Mouse (Mus musculus): Measurements from ENCODE around the gene Pdss2. TPM values are rescaled to one million over a fixed set of nuclear protein-coding genes. Genes with fewer than 3 reads are reported as not detected.

Pdss2 gene
- polyA plus RNA-seq, 1 experiment: 5.6 TPM

DNA sequence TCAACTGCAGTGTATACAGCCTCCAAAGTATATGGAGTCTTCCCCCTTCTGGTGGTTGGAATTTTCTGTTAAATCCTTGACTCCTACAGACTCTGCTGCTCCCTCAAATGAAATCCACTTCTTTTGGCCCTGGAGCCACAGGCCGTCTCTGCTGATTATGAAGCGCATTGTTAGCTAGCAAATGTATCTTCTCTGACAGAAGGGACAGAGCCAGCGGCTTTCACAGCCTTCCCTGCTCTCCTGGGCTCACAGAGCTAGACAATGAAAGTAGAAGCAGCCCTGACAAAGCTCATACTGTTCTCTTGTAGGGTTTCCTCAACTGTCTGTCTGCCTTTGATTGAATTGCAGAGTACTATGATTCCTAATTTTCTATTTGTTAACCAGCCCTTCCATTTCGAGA lies 51.1 kb downstream of the Pdss2 start:
- Histone ChIP-seq H3K4me1 (ENCODE audit: control insufficient read depth, insufficient read depth, low read length) (no peaks in the 10 kb centered on the region; the same call in 1 of the 2 replicates), H3K4me3 (replicated peaks; ENCODE audit: extremely low read depth, low read depth, low read length) (no peak overlapping the region)
- DNase-seq: no peak
- WGBS: 89% methylated on average over 4 of the region's 4 CpGs
- TF ChIP-seq POLR2A (IDR thresholded peaks at IDR 0.05; ENCODE audit: borderline replicate concordance, extremely low read depth, low read depth, low read length): no peak
- TF ChIP-seq CTCF (IDR thresholded peaks at IDR 0.05; ENCODE audit: insufficient read depth, low read length): no peak

DNA sequence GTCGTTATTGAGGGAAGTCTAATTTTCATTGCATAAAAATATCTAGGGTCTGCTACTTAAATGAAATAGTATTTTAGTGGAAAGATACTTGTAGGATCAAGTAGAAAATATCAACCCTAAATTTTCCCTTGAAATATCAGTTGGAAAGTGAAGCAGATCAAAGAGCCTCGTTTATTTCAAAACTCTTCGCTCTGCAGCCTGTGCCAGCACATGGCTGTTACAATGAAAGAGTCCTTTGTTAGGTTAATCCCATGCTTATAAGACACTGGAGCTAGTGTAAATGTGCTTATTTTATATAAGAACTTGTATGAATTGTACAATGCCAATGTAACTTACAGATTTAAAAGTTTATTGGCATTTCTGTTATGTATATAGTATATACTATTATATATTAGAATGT lies 51.8 kb downstream of the Pdss2 start:
- Histone ChIP-seq H3K4me3 (replicated peaks; ENCODE audit: extremely low read depth, low read depth, low read length) (no peak overlapping the region), H3K4me1 (ENCODE audit: control insufficient read depth, insufficient read depth, low read length) (no peaks in the 10 kb centered on the region; the same call in 1 of the 2 replicates)
- DNase-seq: no peak
- TF ChIP-seq POLR2A (IDR thresholded peaks at IDR 0.05; ENCODE audit: borderline replicate concordance, extremely low read depth, low read depth, low read length) (no peak), CTCF (IDR thresholded peaks at IDR 0.05; ENCODE audit: insufficient read depth, low read length) (no peak)
- 80% methylated on average over 3 of the region's 3 CpGs for WGBS

DNA sequence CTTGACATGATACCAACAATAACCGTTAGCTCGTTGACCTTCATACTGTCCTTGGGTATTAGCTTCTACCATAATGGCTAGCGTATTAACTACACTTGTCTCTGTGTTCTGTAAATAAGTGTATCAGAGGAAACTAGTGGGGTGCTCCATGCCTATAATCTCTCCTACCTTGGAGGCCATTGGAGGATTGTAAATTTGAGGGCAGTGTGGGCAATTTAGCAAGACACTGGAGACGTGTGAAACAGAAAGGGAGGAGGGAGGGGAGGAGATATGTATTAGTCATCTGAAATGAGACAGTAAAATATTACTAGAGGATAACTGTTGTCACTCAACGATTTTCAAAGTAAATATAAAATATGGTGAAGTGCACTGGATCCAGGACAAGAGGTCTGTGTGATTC lies 54.2 kb downstream of the Pdss2 start:
- no peak for DNase-seq
- Histone ChIP-seq H3K4me3 (replicated peaks; ENCODE audit: extremely low read depth, low read depth, low read length) (no peak overlapping the region), H3K4me1 (ENCODE audit: control insufficient read depth, insufficient read depth, low read length) (no peaks in the 10 kb centered on the region; the same call in 1 of the 2 replicates)
- 83% methylated on average over 5 of the region's 5 CpGs for WGBS
- no peak for TF ChIP-seq POLR2A (IDR thresholded peaks at IDR 0.05; ENCODE audit: borderline replicate concordance, extremely low read depth, low read depth, low read length)
- TF ChIP-seq CTCF (IDR thresholded peaks at IDR 0.05; ENCODE audit: insufficient read depth, low read length): no peak

DNA sequence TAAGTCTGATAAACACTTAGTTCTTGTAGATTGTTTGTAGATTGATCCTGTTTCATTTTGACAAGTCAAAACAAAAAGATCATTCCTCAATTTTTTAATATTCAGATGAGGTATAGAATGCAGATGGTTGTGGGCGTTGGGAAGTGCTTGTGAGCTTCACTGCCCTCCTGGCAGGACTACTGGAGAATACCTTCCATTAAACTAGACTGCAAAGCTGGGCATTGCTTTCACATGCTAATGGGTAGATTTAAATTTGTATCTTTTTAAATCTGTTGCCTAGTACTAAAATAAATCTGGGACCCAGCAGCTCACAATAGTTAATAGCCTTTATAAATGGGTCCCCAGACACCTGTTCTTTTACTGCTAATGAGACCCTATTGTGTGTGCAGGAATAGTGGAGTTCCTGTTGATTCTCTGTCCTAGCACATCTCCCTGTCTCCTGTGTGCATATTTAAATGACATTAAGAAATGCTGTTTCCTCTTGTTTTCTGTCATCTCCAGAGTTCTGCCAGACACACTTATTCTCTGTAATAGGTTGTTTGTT lies 54.9 kb downstream of the Pdss2 start:
- 86% methylated on average over 1 of the region's 1 CpGs for WGBS
- TF ChIP-seq CTCF (IDR thresholded peaks at IDR 0.05; ENCODE audit: insufficient read depth, low read length) (no peak), POLR2A (IDR thresholded peaks at IDR 0.05; ENCODE audit: borderline replicate concordance, extremely low read depth, low read depth, low read length) (no peak)
- H3K4me1 ChIP-seq (ENCODE audit: control insufficient read depth, insufficient read depth, low read length): no peaks in the 10 kb centered on the region; the same call in 1 of the 2 replicates
- no peak for DNase-seq
- H3K4me3 ChIP-seq (replicated peaks; ENCODE audit: extremely low read depth, low read depth, low read length): no peak overlapping the region

DNA sequence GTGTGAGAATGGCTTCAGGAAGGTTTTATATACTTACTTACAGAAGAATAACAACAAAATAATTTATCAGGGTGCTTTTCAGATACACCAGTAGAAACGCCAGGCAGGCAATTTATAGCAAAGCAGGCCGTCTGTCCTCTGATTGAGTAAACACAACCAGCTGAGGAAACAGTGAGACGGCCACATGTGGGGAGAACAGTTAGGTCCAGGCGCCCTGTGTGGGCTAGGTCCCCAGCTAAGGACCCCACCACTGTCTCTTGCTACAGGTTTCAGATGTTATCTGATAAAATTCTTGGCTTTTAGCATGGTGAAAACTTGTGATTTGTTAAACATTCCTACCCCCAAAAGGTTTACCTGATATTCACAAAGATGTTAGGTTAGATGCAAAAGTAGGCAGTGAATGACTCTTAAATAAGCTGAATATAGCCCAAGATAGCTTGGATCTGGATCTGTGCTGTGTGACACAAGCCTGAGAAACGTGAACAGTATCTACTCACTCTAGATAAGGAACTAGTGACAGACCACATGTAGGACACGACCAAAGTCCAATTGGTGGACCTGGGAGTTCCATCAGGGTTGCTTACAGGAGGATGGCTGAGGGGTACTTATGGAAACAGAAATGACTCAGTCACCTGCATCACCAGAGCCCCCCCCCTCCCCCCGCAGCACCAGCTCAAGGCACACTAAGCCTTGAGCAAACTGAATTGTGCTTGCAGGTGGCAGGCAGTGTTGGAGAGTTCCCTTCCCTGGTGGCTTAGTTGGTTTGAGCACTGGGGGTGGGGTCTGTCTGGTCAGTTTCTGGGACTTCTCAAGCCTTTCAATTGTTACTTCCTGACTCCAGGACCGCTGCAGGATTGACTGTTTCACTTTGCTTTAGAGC lies 56.2 kb downstream of the Pdss2 start:
- TF ChIP-seq CTCF (IDR thresholded peaks at IDR 0.05; ENCODE audit: insufficient read depth, low read length) (no peak), POLR2A (IDR thresholded peaks at IDR 0.05; ENCODE audit: borderline replicate concordance, extremely low read depth, low read depth, low read length) (no peak)
- no peak for DNase-seq
- no peak overlapping the region for H3K4me3 ChIP-seq (replicated peaks; ENCODE audit: extremely low read depth, low read depth, low read length)
- WGBS: 68% methylated on average over 8 of the region's 8 CpGs
- H3K4me1 ChIP-seq (ENCODE audit: control insufficient read depth, insufficient read depth, low read length): no peaks in the 10 kb centered on the region

DNA sequence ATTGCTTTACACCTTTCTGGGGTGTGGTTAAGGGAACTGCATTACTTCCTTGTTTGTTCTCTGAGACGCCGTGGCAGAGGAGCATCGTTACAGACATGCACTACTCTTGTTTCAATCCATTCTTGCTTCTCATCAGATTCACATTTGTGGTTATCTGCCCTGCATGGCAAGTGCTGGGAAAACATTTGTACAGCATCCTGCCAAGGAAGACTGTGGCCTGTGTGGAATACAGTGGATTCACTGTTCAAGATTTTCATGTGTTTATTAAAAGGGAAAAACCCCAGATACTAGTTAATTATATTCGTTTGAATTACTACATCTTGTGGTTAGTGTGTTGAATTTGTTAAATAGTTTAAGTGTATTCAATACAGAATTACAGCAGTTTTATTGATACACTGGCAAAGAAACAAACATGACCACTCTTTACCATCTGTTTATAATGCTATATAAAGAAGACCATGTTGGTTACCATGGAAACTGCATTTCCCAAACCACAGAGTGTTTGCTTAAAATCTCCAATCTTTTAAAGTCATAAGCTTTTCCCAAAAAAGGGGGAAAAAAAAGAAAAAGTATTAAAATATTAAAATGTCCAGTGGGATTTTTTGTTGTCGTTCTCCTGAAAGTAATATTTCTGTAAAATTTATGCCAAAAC lies 58.5 kb downstream of the Pdss2 start:
- H3K4me3 ChIP-seq (replicated peaks; ENCODE audit: extremely low read depth, low read depth, low read length): no peak overlapping the region
- WGBS: 71% methylated on average over 5 of the region's 5 CpGs
- no peaks in the 10 kb centered on the region for H3K4me1 ChIP-seq (ENCODE audit: control insufficient read depth, insufficient read depth, low read length)
- TF ChIP-seq CTCF (IDR thresholded peaks at IDR 0.05; ENCODE audit: insufficient read depth, low read length) (no peak), POLR2A (IDR thresholded peaks at IDR 0.05; ENCODE audit: borderline replicate concordance, extremely low read depth, low read depth, low read length) (no peak)
- no peak for DNase-seq

DNA sequence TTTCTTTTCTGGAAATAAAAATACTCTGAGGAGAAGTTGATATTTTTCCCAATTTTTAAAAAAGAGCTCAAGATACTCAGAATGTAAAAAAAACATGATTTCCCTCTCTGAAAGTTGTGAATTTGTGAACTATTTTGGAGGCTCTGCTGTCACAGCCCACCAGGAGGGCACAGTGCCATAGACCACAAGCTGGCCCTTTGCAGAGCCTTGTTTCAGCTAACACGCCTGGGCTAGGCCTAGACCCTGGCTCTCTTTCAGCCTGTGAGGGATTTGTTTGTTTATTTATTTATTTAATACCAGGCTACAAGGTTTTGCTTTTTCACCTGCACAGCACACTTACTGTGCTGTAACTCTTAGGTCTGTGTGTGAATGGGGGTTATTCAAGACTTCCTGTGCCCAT lies 64.3 kb downstream of the Pdss2 start:
- 69% methylated on average over 1 of the region's 1 CpGs for WGBS
- H3K4me1 ChIP-seq (ENCODE audit: control insufficient read depth, insufficient read depth, low read length): no peaks in the 10 kb centered on the region
- no peak overlapping the region for H3K4me3 ChIP-seq (replicated peaks; ENCODE audit: extremely low read depth, low read depth, low read length)
- no peak for TF ChIP-seq CTCF (IDR thresholded peaks at IDR 0.05; ENCODE audit: insufficient read depth, low read length)
- TF ChIP-seq POLR2A (IDR thresholded peaks at IDR 0.05; ENCODE audit: borderline replicate concordance, extremely low read depth, low read depth, low read length): no peak
- no peak for DNase-seq

DNA sequence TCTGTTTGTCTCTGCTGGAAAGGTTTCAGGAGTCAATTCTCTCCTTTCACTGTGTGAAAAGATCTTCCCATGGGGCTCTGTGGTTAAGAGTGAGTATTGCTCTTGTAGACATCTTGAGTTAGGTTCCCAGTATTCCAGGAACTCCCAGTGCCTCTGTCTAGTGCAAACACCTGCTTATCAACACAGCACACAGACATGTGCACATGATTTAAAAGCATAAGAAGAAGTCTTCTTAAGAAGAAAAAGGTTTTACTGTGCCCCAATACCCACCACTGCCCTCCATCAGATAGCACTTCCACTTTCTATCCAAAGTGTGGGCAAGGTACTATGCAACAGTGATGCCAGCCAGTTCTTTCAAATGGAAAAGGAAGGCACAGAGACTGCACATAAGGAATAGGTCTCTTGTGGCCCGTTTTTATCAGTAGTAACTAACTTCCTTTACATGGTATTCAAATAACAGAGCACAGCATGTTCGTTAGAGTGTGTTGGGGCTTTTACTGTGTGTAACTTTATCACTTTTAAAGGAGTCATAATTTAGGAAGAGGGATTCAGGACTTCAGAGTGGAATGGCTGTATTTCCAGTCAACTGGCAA lies 69.4 kb downstream of the Pdss2 start:
- H3K4me1 ChIP-seq (ENCODE audit: control insufficient read depth, insufficient read depth, low read length): no peaks in the 10 kb centered on the region
- 62% methylated on average over 2 of the region's 2 CpGs for WGBS
- TF ChIP-seq CTCF (IDR thresholded peaks at IDR 0.05; ENCODE audit: insufficient read depth, low read length) (no peak), POLR2A (IDR thresholded peaks at IDR 0.05; ENCODE audit: borderline replicate concordance, extremely low read depth, low read depth, low read length) (no peak)
- no peak for DNase-seq
- no peak overlapping the region for H3K4me3 ChIP-seq (replicated peaks; ENCODE audit: extremely low read depth, low read depth, low read length)

DNA sequence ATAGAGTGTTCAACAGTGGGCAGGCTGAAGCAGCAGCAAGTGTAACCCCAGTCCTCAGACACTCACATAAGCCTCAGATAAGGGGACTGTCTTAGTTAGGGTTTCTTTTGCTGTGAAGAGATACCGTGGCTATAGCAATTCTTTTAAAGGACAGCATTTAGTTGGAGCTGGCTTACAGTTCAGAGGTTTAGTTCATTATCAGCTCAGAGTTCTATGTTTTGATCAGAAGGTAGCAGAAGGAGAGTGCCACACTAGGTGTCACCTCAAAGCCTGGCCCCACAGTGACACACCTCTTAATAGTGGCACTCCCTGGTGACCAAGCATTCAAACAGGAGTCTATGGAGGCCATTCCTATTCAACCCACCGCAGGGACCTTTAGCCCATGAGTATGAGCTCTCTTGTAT lies 70.0 kb downstream of the Pdss2 start:
- 88% methylated on average over 2 of the region's 2 CpGs for WGBS

More for the DNA sequence above, 70.0 kb downstream of the Pdss2 start:
- no peak for DNase-seq
- TF ChIP-seq POLR2A (IDR thresholded peaks at IDR 0.05; ENCODE audit: borderline replicate concordance, extremely low read depth, low read depth, low read length) (no peak), CTCF (IDR thresholded peaks at IDR 0.05; ENCODE audit: insufficient read depth, low read length) (no peak)
- H3K4me3 ChIP-seq (replicated peaks; ENCODE audit: extremely low read depth, low read depth, low read length): no peak overlapping the region
- no peaks in the 10 kb centered on the region for H3K4me1 ChIP-seq (ENCODE audit: control insufficient read depth, insufficient read depth, low read length)

Measured in lung, adult 2 months (tissue).